Mouse (Mus musculus) embryonic facial prominence, embryonic 12.5 days (tissue): Measurements from ENCODE around the gene Tlcd1. TPM values are rescaled to one million over a fixed set of nuclear protein-coding genes. Genes with fewer than 3 reads are reported as not detected.
"Not testable (repeated sequence)": the region's sequence is repeated elsewhere in the genome, so short reads cannot be mapped to it uniquely, and the experiment has no call there.

Experiments
- ATAC-seq: fragments of 200-750 bp; cut with Nextera tagmentation; 2 replicates; pipeline ENCODE4 v1.8.0; 2017; ENCODE audit not compliant: insufficient number of reproducible peaks, insufficient read depth, low FRiP score, low TSS enrichment
- H3K27ac ChIP-seq: fragments of 300-500 bp; sonication (generic); 2 replicates; pipeline ENCODE4 v1.5.1; 2016; ENCODE audit warnings: mild to moderate bottlenecking
- H3K27me3 ChIP-seq: fragments of 300-500 bp; sonication (generic); 2 replicates; pipeline ENCODE4 v1.6.1; 2016; ENCODE audit warnings: mild to moderate bottlenecking, moderate library complexity
- H3K36me3 ChIP-seq: fragments of 300-500 bp; sonication (generic); 2 replicates; pipeline ENCODE4 v1.6.1; 2016; ENCODE audit warnings: mild to moderate bottlenecking
- H3K4me1 ChIP-seq: fragments of 300-500 bp; sonication (generic); 2 replicates; pipeline ENCODE4 v1.6.1; 2016
- H3K4me2 ChIP-seq: fragments of 300-500 bp; sonication (generic); replicated peaks from 2 replicates; pipeline ENCODE4 v1.6.1; 2016; ENCODE audit warnings: mild to moderate bottlenecking, moderate library complexity
- H3K4me3 ChIP-seq: fragments of 300-500 bp; sonication (generic); 2 replicates; pipeline ENCODE4 v1.5.1; 2016; ENCODE audit warnings: mild to moderate bottlenecking
- H3K9ac ChIP-seq: fragments of 300-500 bp; sonication (generic); 2 replicates; pipeline ENCODE4 v1.6.1; 2016; ENCODE audit warnings: mild to moderate bottlenecking, moderate library complexity
- H3K9me3 ChIP-seq: fragments of 300-500 bp; sonication (generic); 2 replicates; pipeline ENCODE4 v1.6.1; 2016; ENCODE audit warnings: mild to moderate bottlenecking, moderate library complexity
- WGBS: fragments of 180-500 bp; shearing (Covaris S2); methylation state at CpG from one replicate; pipeline ENCODE4 v1.1.7; 2016; 5-methylcytosine and 5-hydroxymethylcytosine counted together
- polyA plus RNA-seq: library from polyadenylated mRNA; unstranded; fragments of >200 nt; fragmentation: Nextera tagmentation; extraction: Ambion mirVana; gene quantifications from 2 replicates; pipeline ENCODE4 v1.2.1, GENCODE M21; 2016

The Tlcd1 gene
- 13.5 and 14.2 TPM in 2 replicates for polyA plus RNA-seq

- peaks cover 33% of the 10 kb centered on the region for H3K4me1 ChIP-seq
- H3K36me3 ChIP-seq, result peaks cover 30% of the 10 kb centered on the region
Measured at GRCm38 (mm10) chr11:78176402-78176862, at the start of gene Tlcd1, which contains the start of gene Nek8. Gene Tlcd1 (plus strand): TSS chr11:78176711. Gene Nek8 (minus strand): TSS chr11:78176675.

GRCm38 (mm10) chr11:78126739-78127138 lies 49.8 kb upstream of the Tlcd1 start:
- H3K9ac ChIP-seq, result no peak overlapping the region
- 74% methylated on average over 4 of the region's 4 CpGs for WGBS
- no peaks in the 10 kb centered on the region for H3K9me3 ChIP-seq
- H3K27ac ChIP-seq, result no peak overlapping the region
- H3K4me3 ChIP-seq, result no peak overlapping the region
- no peaks in the 10 kb centered on the region for H3K27me3 ChIP-seq
- H3K4me1 ChIP-seq, result peaks cover 3% of the 10 kb centered on the region; the same call in 1 of the 2 replicates
- no peak overlapping the region for H3K4me2 ChIP-seq
- H3K36me3 ChIP-seq, result no peaks in the 10 kb centered on the region
- no peak for ATAC-seq

More at GRCm38 (mm10) chr11:78176402-78176862, at the start of gene Tlcd1, which contains the start of gene Nek8:
- Histone ChIP-seq H3K4me3 (peak within 1 kb of the TSS; percentile 49), H3K27ac (peak within 1 kb of the TSS; percentile 97), H3K9ac (peak within 1 kb of the TSS; percentile 70), H3K9me3 (no peaks in the 10 kb centered on the region), H3K27me3 (no peaks in the 10 kb centered on the region), H3K4me2 (peak within 1 kb of the TSS; percentile 88)
- WGBS, result under 1% methylated on average over 32 of the region's 32 CpGs
- no peak for ATAC-seq

GRCm38 (mm10) chr11:78129458-78129857 lies 47.1 kb upstream of the Tlcd1 start:
- Histone ChIP-seq H3K36me3 (no peaks in the 10 kb centered on the region), H3K4me1 (peaks cover 3% of the 10 kb centered on the region; the same call in 1 of the 2 replicates), H3K4me2 (no peak overlapping the region), H3K9ac (no peak overlapping the region), H3K27me3 (no peaks in the 10 kb centered on the region), H3K9me3 (no peaks in the 10 kb centered on the region), H3K27ac (no peak overlapping the region), H3K4me3 (no peak overlapping the region)
- ATAC-seq, result no peak
- WGBS, result 72% methylated on average over 8 of the region's 8 CpGs

- H3K9ac ChIP-seq, result no peak overlapping the region
- H3K4me2 ChIP-seq, result no peak overlapping the region
- no peaks in the 10 kb centered on the region for H3K27me3 ChIP-seq
- no peaks in the 10 kb centered on the region for H3K4me1 ChIP-seq
- no peak overlapping the region for H3K4me3 ChIP-seq
- 89% methylated on average over 6 of the region's 6 CpGs for WGBS
- no peak overlapping the region for H3K27ac ChIP-seq
- H3K36me3 ChIP-seq, result no peaks in the 10 kb centered on the region
- H3K9me3 ChIP-seq, result no peaks in the 10 kb centered on the region
- ATAC-seq, result no peak
Measured at GRCm38 (mm10) chr11:78133915-78134314, 42.6 kb upstream of the Tlcd1 start.

- no peaks in the 10 kb centered on the region for H3K4me1 ChIP-seq
- no peak overlapping the region for H3K27ac ChIP-seq
- no peak overlapping the region for H3K4me3 ChIP-seq
- H3K36me3 ChIP-seq, result no peaks in the 10 kb centered on the region
- no peak overlapping the region for H3K4me2 ChIP-seq
- no peak overlapping the region for H3K9ac ChIP-seq
- no peak for ATAC-seq
- no peaks in the 10 kb centered on the region for H3K27me3 ChIP-seq
- 82% methylated on average over 3 of the region's 3 CpGs for WGBS
- H3K9me3 ChIP-seq, result no peaks in the 10 kb centered on the region
Measured at GRCm38 (mm10) chr11:78134344-78134743, 42.2 kb upstream of the Tlcd1 start.

- 90% methylated on average over 7 of the region's 7 CpGs for WGBS
- H3K36me3 ChIP-seq, ATAC-seq, H3K27ac ChIP-seq, H3K4me2 ChIP-seq, H3K4me3 ChIP-seq, H3K27me3 ChIP-seq, H3K9ac ChIP-seq, H3K9me3 ChIP-seq, H3K4me1 ChIP-seq: not testable (repeated sequence)
Measured at GRCm38 (mm10) chr11:78135314-78135713, 41.2 kb upstream of the Tlcd1 start.

GRCm38 (mm10) chr11:78136132-78136531 lies 40.4 kb upstream of the Tlcd1 start:
- Histone ChIP-seq H3K4me2 (no peak overlapping the region), H3K4me3 (no peak overlapping the region), H3K9ac (no peak overlapping the region), H3K4me1 (no peaks in the 10 kb centered on the region), H3K36me3 (no peaks in the 10 kb centered on the region), H3K27ac (no peak overlapping the region), H3K27me3 (no peaks in the 10 kb centered on the region), H3K9me3 (no peaks in the 10 kb centered on the region)
- 86% methylated on average over 1 of the region's 1 CpGs for WGBS
- no peak for ATAC-seq

GRCm38 (mm10) chr11:78137584-78137983 lies 38.9 kb upstream of the Tlcd1 start:
- Histone ChIP-seq H3K4me3 (no peak overlapping the region), H3K27ac (no peak overlapping the region), H3K4me2 (no peak overlapping the region), H3K9ac (no peak overlapping the region), H3K27me3 (no peaks in the 10 kb centered on the region), H3K9me3 (no peaks in the 10 kb centered on the region), H3K36me3 (no peaks in the 10 kb centered on the region), H3K4me1 (no peaks in the 10 kb centered on the region)
- 80% methylated on average over 4 of the region's 4 CpGs for whole genome bisulfite sequencing
- no peak for ATAC-seq

- no peak for ATAC-seq
- H3K27me3 ChIP-seq, result no peaks in the 10 kb centered on the region
- peaks cover 2% of the 10 kb centered on the region; the same call in 1 of the 2 replicates for H3K36me3 ChIP-seq
- 93% methylated on average over 3 of the region's 3 CpGs for WGBS
- H3K9ac ChIP-seq, result no peak overlapping the region
- no peak overlapping the region for H3K27ac ChIP-seq
- H3K4me3 ChIP-seq, result no peak overlapping the region
- H3K4me2 ChIP-seq, result no peak overlapping the region
- no peaks in the 10 kb centered on the region for H3K4me1 ChIP-seq
- no peaks in the 10 kb centered on the region for H3K9me3 ChIP-seq
Measured at GRCm38 (mm10) chr11:78138023-78138422, 38.5 kb upstream of the Tlcd1 start.

- Histone ChIP-seq H3K4me1 (no peaks in the 10 kb centered on the region), H3K9ac (no peak overlapping the region), H3K36me3 (peaks cover 27% of the 10 kb centered on the region), H3K27ac (no peak overlapping the region), H3K27me3 (no peaks in the 10 kb centered on the region), H3K9me3 (no peaks in the 10 kb centered on the region), H3K4me2 (no peak overlapping the region), H3K4me3 (no peak overlapping the region)
- WGBS, result 83% methylated on average over 5 of the region's 5 CpGs
- no peak for ATAC-seq
Measured at GRCm38 (mm10) chr11:78140665-78141064, 35.8 kb upstream of the Tlcd1 start.

- no peaks in the 10 kb centered on the region for H3K27me3 ChIP-seq
- no peaks in the 10 kb centered on the region for H3K4me1 ChIP-seq
- H3K9ac ChIP-seq, result no peak overlapping the region
- peaks cover 48% of the 10 kb centered on the region for H3K36me3 ChIP-seq
- H3K4me3 ChIP-seq, result no peak overlapping the region
- no peak overlapping the region for H3K4me2 ChIP-seq
- no peaks in the 10 kb centered on the region for H3K9me3 ChIP-seq
- H3K27ac ChIP-seq, result no peak overlapping the region
- 83% methylated on average over 2 of the region's 2 CpGs for WGBS
- ATAC-seq, result no peak
Measured at GRCm38 (mm10) chr11:78143520-78143919, 33.0 kb upstream of the Tlcd1 start.

- H3K4me1 ChIP-seq, result no peaks in the 10 kb centered on the region
- WGBS, result 83% methylated on average over 5 of the region's 5 CpGs
- no peak overlapping the region for H3K4me2 ChIP-seq
- H3K36me3 ChIP-seq, result peaks cover 70% of the 10 kb centered on the region
- no peak for ATAC-seq
- H3K9me3 ChIP-seq, result no peaks in the 10 kb centered on the region
- no peak overlapping the region for H3K4me3 ChIP-seq
- no peaks in the 10 kb centered on the region for H3K27me3 ChIP-seq
- 0 out of 2 replicates have a peak overlapping the region, but pooled peaks have one; percentile 31 for H3K27ac ChIP-seq
- no peak overlapping the region for H3K9ac ChIP-seq
Measured at GRCm38 (mm10) chr11:78146168-78146567, 30.3 kb upstream of the Tlcd1 start.
